Mouse (Mus musculus) megakaryocyte-erythroid progenitor cell, adult 5-6 weeks (primary cell): ENCODE measurements around the gene Exoc6. TPM values are rescaled to one million over a fixed set of nuclear protein-coding genes. Genes with fewer than 3 reads are reported as not detected.

Experiments used
- ATAC-seq: replicated peaks from 2 replicates; pipeline ENCODE4 v1.8.0; 2016; ENCODE audit warnings: mild to moderate bottlenecking, inconsistent platforms; ENCODE audit not compliant: severe bottlenecking, poor library complexity, low FRiP score, low TSS enrichment
- total RNA-seq, 2 experiments: library from RNA; stranded (forward) in 1 of 2; stranded (reverse) in 1 of 2; fragments of 200-1000, 215-1000 nt in 1 of 2; fragments of >200 nt in 1 of 2; fragmentation: Nextera tagmentation in 1 of 2; gene quantifications; 2 replicates each; pipeline ENCODE4 v1.2.3; 2014 to 2017

The Exoc6 gene
- total RNA-seq, 2 experiments from 2014 or later, result 46.9 to 104 TPM

GRCm38 (mm10) chr19:37565806-37566205 is 15.6 kb downstream of the Exoc6 start:
- 0 out of 2 replicates have a peak, but pooled peaks have one; percentile 29 for ATAC-seq

GRCm38 (mm10) chr19:37569186-37569754 is 19.1 kb downstream of the Exoc6 start:
- ATAC-seq, result no peak

- ATAC-seq, result no peak
Observed at GRCm38 (mm10) chr19:37570966-37571718, 20.9 kb downstream of the Exoc6 start.

- 0 out of 2 replicates have a peak, but pooled peaks have one; percentile 47 for ATAC-seq
Observed at GRCm38 (mm10) chr19:37574802-37575201, 24.6 kb downstream of the Exoc6 start.

GRCm38 (mm10) chr19:37579607-37580006 is 29.4 kb downstream of the Exoc6 start:
- no peak for ATAC-seq

- ATAC-seq, result no peak
Observed at GRCm38 (mm10) chr19:37580438-37580837, 30.2 kb downstream of the Exoc6 start.

- ATAC-seq, result peak; percentile 83
Observed at GRCm38 (mm10) chr19:37585210-37585609, 35.0 kb downstream of the Exoc6 start.

GRCm38 (mm10) chr19:37585684-37586083 is 35.5 kb downstream of the Exoc6 start:
- ATAC-seq, result peak; percentile 58

- ATAC-seq, result no peak
Observed at GRCm38 (mm10) chr19:37590544-37590943, 40.3 kb downstream of the Exoc6 start.

- ATAC-seq, result peak; percentile 93
Observed at GRCm38 (mm10) chr19:37601968-37602848, 52.0 kb downstream of the Exoc6 start.

GRCm38 (mm10) chr19:37609991-37610390 is 59.8 kb downstream of the Exoc6 start:
- no peak for ATAC-seq

GRCm38 (mm10) chr19:37612893-37613292 is 62.7 kb downstream of the Exoc6 start:
- no peak for ATAC-seq

- ATAC-seq, result no peak
Observed at GRCm38 (mm10) chr19:37615039-37615630, 64.9 kb downstream of the Exoc6 start.

- ATAC-seq, result no peak
Observed at GRCm38 (mm10) chr19:37647994-37648393, 97.8 kb downstream of the Exoc6 start.

- ATAC-seq, result no peak
Observed at GRCm38 (mm10) chr19:37650526-37650925, 100.3 kb downstream of the Exoc6 start.

- ATAC-seq, result peak; percentile 91
Observed at GRCm38 (mm10) chr19:37654012-37654411, 103.8 kb downstream of the Exoc6 start.

- no peak for ATAC-seq
Observed at GRCm38 (mm10) chr19:37656441-37656840, 106.2 kb downstream of the Exoc6 start.

GRCm38 (mm10) chr19:37665256-37665655 is 115.0 kb downstream of the Exoc6 start:
- no peak for ATAC-seq

- ATAC-seq, result peak; percentile 96
Observed at GRCm38 (mm10) chr19:37667855-37668594, 117.8 kb downstream of the Exoc6 start.
